Mouse (Mus musculus) forebrain, embryonic 16.5 days (tissue): ENCODE results near the gene Dohh. TPM values are rescaled to one million over a fixed set of nuclear protein-coding genes. Genes with fewer than 3 reads are reported as not detected.
A peak's percentile ranks its signal among the peaks of the same experiment; 100 is the strongest.

Source experiments
- ATAC-seq: fragments of 200-750 bp; cut with Nextera tagmentation; 2 replicates; pipeline ENCODE4 v1.8.0; 2017; ENCODE audit warnings: mild to moderate bottlenecking, moderate library complexity
- H3K27ac ChIP-seq: fragments of 300-500 bp; sonication (generic); 2 replicates; pipeline ENCODE4 v1.5.1; 2014; ENCODE audit warnings: low read length, control low read depth
- H3K27me3 ChIP-seq: fragments of 300-500 bp; sonication (generic); replicated peaks from 2 replicates; pipeline ENCODE4 v1.6.1; 2014; ENCODE audit warnings: low read length; ENCODE audit not compliant: control insufficient read depth, insufficient read depth
- H3K36me3 ChIP-seq: fragments of 300-500 bp; sonication (generic); 2 replicates; pipeline ENCODE4 v1.6.1; 2014; ENCODE audit not compliant: control insufficient read depth, insufficient read depth
- H3K4me1 ChIP-seq: fragments of 300-500 bp; sonication (generic); replicated peaks from 2 replicates; pipeline ENCODE4 v1.6.1; 2014; ENCODE audit warnings: low read length; ENCODE audit not compliant: control insufficient read depth, insufficient read depth
- H3K4me2 ChIP-seq: fragments of 300-500 bp; sonication (generic); 2 replicates; pipeline ENCODE4 v1.6.1; 2014; ENCODE audit warnings: mild to moderate bottlenecking, low read length, control low read depth
- H3K4me3 ChIP-seq: fragments of 300-500 bp; sonication (generic); replicated peaks from 2 replicates; pipeline ENCODE4 v1.5.1; 2014; ENCODE audit warnings: mild to moderate bottlenecking, low read length, control low read depth
- H3K9ac ChIP-seq: fragments of 300-500 bp; sonication (generic); replicated peaks from 2 replicates; pipeline ENCODE4 v1.6.1; 2014; ENCODE audit warnings: low read depth, low read length, control low read depth
- H3K9me3 ChIP-seq: fragments of 300-500 bp; sonication (generic); 2 replicates; pipeline ENCODE4 v1.6.1; 2016; ENCODE audit warnings: low read length; ENCODE audit not compliant: control insufficient read depth
- WGBS: fragments of 180-500 bp; shearing (Covaris S2); extraction: QIAGEN DNeasy Blood & Tissue Kit; methylation state at CpG from one replicate; pipeline ENCODE4 v1.1.7; 2014; 5-methylcytosine and 5-hydroxymethylcytosine counted together
- polyA plus RNA-seq: library from polyadenylated mRNA; unstranded; fragments of >200 nt; fragmentation: Nextera tagmentation; extraction: Ambion mirVana; gene quantifications from 2 replicates; pipeline ENCODE4 v1.2.1, GENCODE M21; 2015

Dohh gene
- polyA plus RNA-seq, 1 experiment from 2014 or later, result 91.0 TPM

DNA sequence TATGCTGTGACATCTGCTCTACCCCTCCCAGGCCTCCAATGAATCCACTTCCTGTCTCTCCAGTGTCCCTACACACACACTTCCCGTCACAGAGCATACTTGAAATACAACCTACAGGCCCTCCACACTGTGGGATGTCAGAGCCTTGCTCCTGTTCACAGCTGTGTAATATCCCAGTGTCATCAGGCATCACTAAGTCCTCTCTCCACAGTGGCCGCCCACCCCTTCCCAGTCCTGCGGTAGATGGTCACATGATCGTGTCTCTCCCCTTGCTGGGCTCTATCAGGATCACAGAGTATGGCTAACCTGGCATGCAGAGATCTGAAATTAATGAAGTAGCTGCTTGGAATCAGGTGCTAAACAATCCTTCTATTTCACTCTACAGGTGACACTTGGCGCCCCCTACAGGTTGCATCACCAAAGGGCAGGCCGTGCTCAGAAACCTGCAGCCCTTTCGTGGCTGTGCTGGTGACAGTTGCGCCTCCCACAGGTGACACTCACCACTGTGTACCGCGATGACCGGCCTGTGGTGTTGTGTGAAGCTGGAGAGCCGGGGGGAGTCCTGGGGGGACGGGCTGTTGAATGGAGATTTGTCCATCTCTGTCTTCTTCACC lies 21.5 kb downstream of the Dohh start:
- Histone ChIP-seq H3K4me2 (no peak overlapping the region), H3K27ac (no peak overlapping the region), H3K4me3 (no peak overlapping the region), H3K4me1 (peaks cover 44% of the 10 kb centered on the region), H3K27me3 (no peaks in the 10 kb centered on the region), H3K9ac (no peak overlapping the region), H3K9me3 (no peaks in the 10 kb centered on the region), H3K36me3 (peaks cover 7% of the 10 kb centered on the region; the same call in 1 of the 2 replicates)
- no peak for ATAC-seq
- WGBS, result 43% methylated on average over 13 of the region's 13 CpGs

DNA sequence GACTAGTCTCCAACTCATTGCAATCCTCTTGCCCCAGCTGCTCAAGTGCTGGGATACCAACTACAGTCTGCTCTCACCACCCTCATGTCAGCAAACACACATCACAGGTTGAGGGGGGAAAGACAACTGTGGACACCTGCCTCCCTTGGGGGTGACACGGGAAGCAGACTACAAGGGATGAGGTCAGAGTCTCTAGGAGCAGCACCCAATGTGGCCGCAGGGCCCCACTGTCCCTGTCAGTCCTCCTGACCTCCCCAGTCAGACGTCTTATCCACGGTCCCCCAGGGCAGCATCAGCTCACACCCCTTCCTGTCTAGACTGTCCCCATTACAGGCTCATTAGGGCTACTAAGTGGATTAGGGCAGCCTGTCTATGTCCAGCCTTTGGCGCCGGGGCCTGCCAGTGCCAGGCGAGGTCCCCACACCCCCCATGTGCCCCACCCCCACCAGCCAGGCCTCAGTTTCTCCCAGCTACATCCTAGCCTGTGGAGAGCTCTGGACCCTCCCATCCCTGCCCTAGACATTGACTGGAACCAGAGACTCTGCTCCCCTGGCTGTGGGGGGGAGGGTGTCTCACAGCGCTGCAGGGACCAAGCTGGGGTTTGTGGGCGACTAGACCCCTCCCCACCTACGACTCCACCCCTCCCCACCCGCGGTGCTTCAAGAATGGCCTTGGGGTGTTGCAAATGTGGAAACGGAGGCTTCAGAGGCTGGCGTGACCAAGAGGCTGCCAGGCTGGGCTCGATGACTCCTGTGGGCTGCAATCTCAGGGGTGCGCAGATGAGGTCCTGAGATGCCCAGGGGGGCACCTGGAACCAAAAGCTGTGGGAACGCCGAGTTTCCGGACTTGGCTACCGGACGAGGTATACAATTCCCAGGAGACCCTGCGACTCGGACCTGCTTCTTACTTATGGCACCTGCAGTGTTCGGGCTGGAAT lies 22.5 kb downstream of the Dohh start:
- Histone ChIP-seq H3K4me2 (peak overlapping the region; percentile 7; the same call in 1 of the 2 replicates), H3K27ac (no peak overlapping the region), H3K4me1 (peaks cover 41% of the 10 kb centered on the region), H3K9ac (no peak overlapping the region), H3K36me3 (peaks cover 7% of the 10 kb centered on the region; the same call in 1 of the 2 replicates), H3K9me3 (no peaks in the 10 kb centered on the region), H3K4me3 (no peak overlapping the region), H3K27me3 (no peaks in the 10 kb centered on the region)
- no peak for ATAC-seq
- 36% methylated on average over 24 of the region's 24 CpGs for WGBS

DNA sequence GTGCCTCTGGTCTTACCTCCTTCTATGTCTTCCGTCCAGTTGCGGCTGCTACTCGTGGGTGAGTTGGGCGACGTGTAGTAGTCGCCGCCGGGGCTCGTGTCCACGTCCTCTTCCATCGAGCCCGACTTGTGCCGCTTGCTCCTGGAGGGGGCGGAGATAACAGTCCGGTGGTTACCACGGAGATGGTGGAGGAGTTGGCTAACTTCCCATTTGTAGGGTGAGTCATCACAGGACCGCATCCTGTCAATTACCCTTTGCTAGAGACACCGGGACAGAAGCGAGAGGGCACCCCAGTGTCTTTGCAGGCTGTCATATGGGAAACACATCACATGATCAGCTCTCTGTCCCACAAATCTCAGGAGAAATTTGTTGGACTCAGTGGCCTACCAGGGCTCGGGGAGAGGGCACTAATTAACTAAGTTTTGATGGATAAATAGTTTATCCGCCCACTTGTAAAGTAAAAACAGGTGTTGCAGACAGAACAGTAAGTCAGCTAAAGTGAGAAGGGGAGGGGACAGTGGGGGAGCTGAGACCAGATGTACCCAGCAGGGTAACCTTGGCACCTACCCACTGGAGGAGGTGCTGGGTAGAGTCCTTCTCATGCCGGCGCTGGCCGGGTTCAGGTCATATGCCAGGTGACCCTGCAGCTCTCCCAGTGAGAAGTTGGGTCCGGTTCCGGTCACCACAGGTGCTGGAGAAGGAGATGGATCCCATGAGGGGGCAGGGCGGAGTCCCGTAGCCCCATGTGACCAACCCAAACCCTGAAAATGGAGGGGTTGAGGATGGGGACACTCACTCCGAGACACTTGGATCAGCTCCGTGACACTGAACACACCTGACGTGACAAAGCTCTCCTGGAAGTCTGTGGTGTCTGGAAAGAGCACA lies 23.6 kb downstream of the Dohh start:
- Histone ChIP-seq H3K27ac (no peak overlapping the region), H3K4me3 (no peak overlapping the region)
- WGBS, result 29% methylated on average over 31 of the region's 31 CpGs

DNA sequence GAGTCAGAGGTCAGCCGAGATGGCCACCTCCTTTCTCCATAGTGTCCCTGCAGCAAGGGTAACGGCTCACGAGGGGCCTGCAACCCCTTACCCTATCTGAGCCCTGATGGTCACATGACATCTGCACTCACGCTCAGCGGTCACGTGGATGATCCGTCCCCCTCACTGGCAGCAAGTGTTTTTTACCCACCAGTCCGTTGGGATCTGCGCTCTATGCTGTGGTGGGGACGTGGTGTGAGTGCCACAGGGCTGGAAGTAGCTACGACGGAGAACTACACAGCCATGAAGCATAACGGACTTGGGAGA lies 24.1 kb downstream of the Dohh start:
- Histone ChIP-seq H3K4me3 (no peak overlapping the region), H3K9me3 (no peaks in the 10 kb centered on the region), H3K36me3 (peaks cover 7% of the 10 kb centered on the region; the same call in 1 of the 2 replicates), H3K4me2 (no peak overlapping the region), H3K9ac (no peak overlapping the region), H3K27ac (no peak overlapping the region), H3K4me1 (peaks cover 35% of the 10 kb centered on the region), H3K27me3 (no peaks in the 10 kb centered on the region)
- ATAC-seq, result no peak
- WGBS, result 53% methylated on average over 13 of the region's 13 CpGs

More for the DNA sequence above, 23.6 kb downstream of the Dohh start:
- Histone ChIP-seq H3K36me3 (peaks cover 7% of the 10 kb centered on the region; the same call in 1 of the 2 replicates), H3K4me2 (no peak overlapping the region), H3K9ac (no peak overlapping the region), H3K4me1 (peaks cover 40% of the 10 kb centered on the region), H3K27me3 (no peaks in the 10 kb centered on the region), H3K9me3 (no peaks in the 10 kb centered on the region)
- ATAC-seq, result no peak

DNA sequence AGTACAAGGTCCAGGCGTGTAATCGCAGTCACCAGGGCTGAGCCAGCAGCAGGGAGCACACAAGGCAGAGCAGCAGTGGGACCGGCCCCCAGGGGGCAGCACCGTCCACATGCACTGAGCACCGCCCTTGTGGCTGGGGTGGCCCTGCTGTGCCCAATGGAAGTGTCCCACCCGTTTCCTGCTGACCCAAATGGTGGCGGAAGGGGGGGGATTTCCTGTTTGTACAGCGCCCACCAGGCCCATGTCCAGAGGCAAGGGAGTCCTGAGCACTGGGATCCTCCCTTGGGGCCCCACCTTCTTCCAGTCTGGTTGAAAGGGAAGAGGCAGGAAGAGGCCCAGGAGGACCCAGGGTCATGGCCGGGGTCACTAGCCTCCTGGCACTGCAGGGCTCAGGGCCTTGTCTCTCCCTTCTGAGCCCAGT lies 24.7 kb downstream of the Dohh start:
- ATAC-seq, result peak; percentile 32; the same call in 1 of the 2 replicates
- Histone ChIP-seq H3K4me1 (peaks cover 39% of the 10 kb centered on the region), H3K9ac (no peak overlapping the region), H3K27me3 (no peaks in the 10 kb centered on the region), H3K4me2 (no peak overlapping the region), H3K27ac (no peak overlapping the region), H3K9me3 (no peaks in the 10 kb centered on the region), H3K4me3 (no peak overlapping the region), H3K36me3 (peaks cover 7% of the 10 kb centered on the region; the same call in 1 of the 2 replicates)
- 21% methylated on average over 9 of the region's 9 CpGs for WGBS

DNA sequence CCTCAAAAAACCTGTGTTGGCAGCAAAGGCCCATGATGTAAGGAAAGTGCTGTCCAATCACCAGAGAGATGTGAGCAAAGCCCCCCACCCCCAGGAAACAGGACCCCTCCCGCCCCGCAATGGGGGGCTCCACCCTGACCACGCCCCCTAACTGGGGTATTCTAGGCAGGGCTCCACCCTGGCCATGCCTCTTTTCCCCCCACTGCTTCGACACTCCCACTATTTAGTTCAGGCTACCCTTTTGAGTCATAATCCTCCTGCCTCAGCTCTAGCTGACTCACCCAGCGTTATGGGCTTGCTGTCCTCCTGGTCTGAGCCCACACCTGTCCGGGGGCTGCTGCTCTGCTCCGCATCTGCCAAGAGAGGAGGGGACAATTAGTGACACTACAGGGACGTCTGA lies 25.1 kb downstream of the Dohh start:
- H3K4me3 ChIP-seq, result no peak overlapping the region
- ATAC-seq, result no peak
- no peaks in the 10 kb centered on the region for H3K9me3 ChIP-seq
- H3K36me3 ChIP-seq, result peaks cover 7% of the 10 kb centered on the region; the same call in 1 of the 2 replicates
- no peak overlapping the region for H3K9ac ChIP-seq
- H3K4me2 ChIP-seq, result no peak overlapping the region
- H3K27ac ChIP-seq, result no peak overlapping the region
- H3K27me3 ChIP-seq, result no peaks in the 10 kb centered on the region
- 33% methylated on average over 7 of the region's 8 CpGs for WGBS
- peaks cover 43% of the 10 kb centered on the region for H3K4me1 ChIP-seq

DNA sequence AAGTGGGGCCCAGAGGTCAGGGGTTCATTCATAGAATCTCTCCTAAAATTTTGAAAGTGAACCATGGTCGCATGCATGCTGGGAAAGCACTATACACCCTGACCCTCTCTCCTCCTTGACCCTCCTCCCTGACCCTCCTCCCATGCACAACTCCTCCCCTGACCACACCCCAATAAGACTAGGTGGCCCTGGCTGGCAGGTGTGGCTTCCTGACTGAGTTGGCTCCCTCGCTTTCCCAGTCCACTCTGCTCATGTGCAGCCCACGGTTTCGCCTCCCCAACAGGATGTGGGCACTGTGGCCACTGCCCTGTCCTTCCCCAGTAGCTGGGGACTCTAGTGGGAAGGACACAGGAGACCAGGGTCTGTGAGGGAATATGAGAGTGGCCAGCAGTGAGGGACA lies 26.1 kb downstream of the Dohh start:
- no peak overlapping the region for H3K4me3 ChIP-seq
- peaks cover 50% of the 10 kb centered on the region for H3K4me1 ChIP-seq
- no peak overlapping the region for H3K27ac ChIP-seq
- no peak for ATAC-seq
- no peaks in the 10 kb centered on the region for H3K9me3 ChIP-seq
- peaks cover 7% of the 10 kb centered on the region; the same call in 1 of the 2 replicates for H3K36me3 ChIP-seq
- H3K9ac ChIP-seq, result no peak overlapping the region
- no peaks in the 10 kb centered on the region for H3K27me3 ChIP-seq
- 67% methylated on average over 4 of the region's 4 CpGs for WGBS
- no peak overlapping the region for H3K4me2 ChIP-seq

DNA sequence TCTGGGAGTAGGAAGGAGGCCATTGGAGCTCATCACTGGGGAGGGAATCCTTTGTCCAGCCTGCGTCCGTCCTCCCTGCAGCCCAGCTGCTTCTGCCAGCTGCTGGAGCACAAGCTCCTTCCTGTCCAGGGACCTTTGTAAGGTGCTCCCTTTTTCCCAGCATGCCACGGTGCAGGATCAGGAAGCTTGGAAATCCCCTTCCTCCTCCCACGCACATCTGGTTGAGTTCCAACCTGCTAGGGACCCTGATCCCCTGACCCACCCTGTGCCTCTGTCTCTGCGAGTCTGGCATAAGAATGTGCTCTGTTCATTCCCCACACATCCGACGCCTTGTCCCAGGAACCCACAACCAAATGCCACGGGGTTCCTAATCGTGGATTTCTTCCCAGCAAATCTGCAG lies 26.8 kb downstream of the Dohh start:
- Histone ChIP-seq H3K27me3 (no peaks in the 10 kb centered on the region), H3K9me3 (no peaks in the 10 kb centered on the region), H3K27ac (peak overlapping the region; percentile 76; the same call in 1 of the 2 replicates), H3K9ac (no peak overlapping the region), H3K4me3 (no peak overlapping the region), H3K4me1 (peaks cover 50% of the 10 kb centered on the region), H3K4me2 (no peak overlapping the region), H3K36me3 (peaks cover 7% of the 10 kb centered on the region; the same call in 1 of the 2 replicates)
- WGBS, result 74% methylated on average over 9 of the region's 9 CpGs
- no peak for ATAC-seq
